Mouse (Mus musculus) cerebellum, adult 2 months (tissue): ENCODE data around the gene Olfr143.

Source experiments
- CTCF ChIP-seq: fragments of 200-500 bp; IDR thresholded peaks from 2 replicates; pipeline ENCODE4 v1.5.1; 2011; ENCODE audit warnings: low read depth, mild to moderate bottlenecking, control low read depth, low read length, moderate library complexity, borderline replicate concordance; ENCODE audit not compliant: insufficient read depth
- POLR2A ChIP-seq: fragments of 200-500 bp; IDR thresholded peaks from 2 replicates; pipeline ENCODE4 v1.6.1; 2011; ENCODE audit warnings: low read length, control low read depth, borderline replicate concordance; ENCODE audit not compliant: insufficient read depth

- TF ChIP-seq POLR2A (no peak), CTCF (no peak)
Observed at GRCm38 (mm10) chr9:38252474-38252873, at the start of gene Olfr143.
